Mouse (Mus musculus) liver, adult 2 months (tissue): ENCODE results near the gene Zxdb.

Source experiments
- CTCF ChIP-seq: fragments of 200-500 bp; IDR thresholded peaks from 2 replicates; pipeline ENCODE4 v1.5.1; 2011; ENCODE audit warnings: low read depth, low read length, control low read depth
- POLR2A ChIP-seq: fragments of 200-500 bp; IDR thresholded peaks from 2 replicates; pipeline ENCODE4 v1.6.1; 2011; ENCODE audit warnings: low read length, control low read depth; ENCODE audit not compliant: insufficient read depth; ENCODE audit errors: extremely low read depth

DNA sequence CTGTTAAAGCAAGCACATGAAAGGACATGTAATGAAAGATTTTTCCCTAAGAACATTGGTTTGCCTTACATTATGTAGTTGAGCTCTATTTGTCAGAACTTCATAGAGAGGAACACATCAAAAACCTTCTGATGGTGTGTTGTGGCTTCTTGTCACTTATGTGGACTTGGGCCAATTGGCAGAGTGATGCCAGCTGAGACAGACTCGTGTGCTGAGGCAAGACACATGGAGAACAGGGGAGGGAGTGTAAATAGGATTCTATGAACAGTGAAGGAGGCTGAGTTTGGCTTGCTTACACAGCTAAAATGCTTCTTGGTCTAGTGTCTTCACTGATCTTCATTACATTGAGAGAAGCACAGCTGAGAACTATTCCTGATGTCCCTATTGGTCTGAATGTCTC lies 35.6 kb downstream of the Zxdb start:
- TF ChIP-seq CTCF = no peak
- no peak for TF ChIP-seq POLR2A
